Mouse (Mus musculus) stomach, postnatal 0 days (tissue): Measurements from ENCODE around the gene Fdx1.

ENCODE experiments used
- CTCF ChIP-seq: IDR thresholded peaks from 2 replicates; pipeline ENCODE4 v1.5.1; 2016; ENCODE audit warnings: antibody characterized with exemption, low read depth, mild to moderate bottlenecking, moderate library complexity
- EP300 ChIP-seq: optimal IDR thresholded peaks from 2 replicates; pipeline ENCODE3; 2016; ENCODE audit warnings: antibody characterized with exemption

GRCm38 (mm10) chr9:51934641-51935040, 28.7 kb downstream of the Fdx1 start:
- TF ChIP-seq EP300 (no peak), CTCF (no peak)
